Mouse (Mus musculus): ENCODE data around the gene Ppp1r14d.

Gene Ppp1r14d

GRCm38 (mm10) chr2:119172862-119173576 lies 56.7 kb downstream of the Ppp1r14d start:
- DNase-seq (ENCODE audit: low spot score) = peak; percentile 76

GRCm38 (mm10) chr2:119172446-119172845 lies 57.3 kb downstream of the Ppp1r14d start:
- DNase-seq (ENCODE audit: low spot score) = no peak

- no peak for DNase-seq (ENCODE audit: low spot score)
Observed at GRCm38 (mm10) chr2:119171574-119171973, 58.1 kb downstream of the Ppp1r14d start.

- DNase-seq (ENCODE audit: low spot score) = no peak
Observed at GRCm38 (mm10) chr2:119170282-119170681, 59.4 kb downstream of the Ppp1r14d start.

Data from testis, postnatal 10 days (tissue).